Mouse (Mus musculus): ENCODE measurements at regions not wholly inside any gene's neighbourhood (a gene's known extent, or its start where the extent isn't known, plus 50 kb on each side); places are given as distances from the start of the nearest gene placed in this dataset.
A peak's percentile ranks its signal among the peaks of the same experiment; 100 is the strongest.

DNA sequence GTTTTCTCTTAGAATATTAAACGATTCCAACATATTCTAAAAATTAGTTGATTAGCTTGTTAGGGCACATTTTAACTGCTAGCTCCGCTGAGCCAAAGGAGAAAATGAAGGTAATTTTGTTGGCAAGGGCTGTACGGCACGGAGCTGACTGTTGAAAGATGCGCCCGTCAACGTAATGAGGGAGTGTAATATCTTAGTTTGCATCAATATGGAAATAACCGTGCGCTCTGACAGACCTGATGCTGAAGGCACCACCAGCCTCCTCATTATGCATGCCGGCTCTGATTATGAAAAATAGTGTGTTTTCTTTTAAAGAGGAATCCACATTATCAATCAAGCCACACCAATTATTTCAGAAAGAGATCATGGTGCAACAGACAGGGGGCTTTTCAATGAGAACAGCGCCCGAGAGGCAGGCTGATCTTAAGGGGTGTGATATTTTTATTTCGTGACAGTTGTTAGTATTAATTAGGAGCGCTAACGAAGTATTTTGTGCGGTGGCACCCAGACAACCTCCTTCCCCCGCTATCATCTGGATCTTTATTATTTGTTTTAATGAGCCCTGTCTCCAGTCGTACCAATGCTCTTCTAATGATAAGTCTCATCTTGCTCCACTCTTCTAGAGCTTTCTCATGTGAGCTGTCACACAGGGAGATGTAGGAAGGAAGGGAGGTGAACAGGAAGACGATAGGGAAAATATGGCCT is 99.9 kb upstream of the Ctbp2 start:
- no peak for DNase-seq

GRCm38 (mm10) chr7:133212328-133212727 is 88.2 kb upstream of the Ctbp2 start:
- DNase-seq: no peak

DNA sequence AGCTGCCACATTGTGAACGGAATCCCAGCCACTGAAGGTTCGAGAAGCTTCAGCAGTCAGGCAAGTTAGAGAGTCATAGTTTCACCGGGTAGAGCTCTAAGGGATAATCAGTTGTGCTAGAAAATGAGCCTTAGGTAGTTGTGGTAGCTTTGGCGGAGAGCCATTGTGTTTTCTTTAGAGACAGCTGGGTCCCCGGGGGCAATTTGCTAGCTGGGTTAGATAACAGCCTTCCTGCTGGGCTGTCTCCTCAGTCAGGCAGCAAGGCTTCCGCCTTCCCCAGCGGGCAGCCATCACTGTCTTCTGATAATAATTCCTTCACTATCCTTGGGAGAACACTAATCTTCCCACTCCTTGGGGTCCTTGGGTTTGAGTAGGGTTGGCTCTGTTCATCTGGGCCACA is 81.5 kb upstream of the Ctbp2 start:
- DNase-seq: no peak

DNA sequence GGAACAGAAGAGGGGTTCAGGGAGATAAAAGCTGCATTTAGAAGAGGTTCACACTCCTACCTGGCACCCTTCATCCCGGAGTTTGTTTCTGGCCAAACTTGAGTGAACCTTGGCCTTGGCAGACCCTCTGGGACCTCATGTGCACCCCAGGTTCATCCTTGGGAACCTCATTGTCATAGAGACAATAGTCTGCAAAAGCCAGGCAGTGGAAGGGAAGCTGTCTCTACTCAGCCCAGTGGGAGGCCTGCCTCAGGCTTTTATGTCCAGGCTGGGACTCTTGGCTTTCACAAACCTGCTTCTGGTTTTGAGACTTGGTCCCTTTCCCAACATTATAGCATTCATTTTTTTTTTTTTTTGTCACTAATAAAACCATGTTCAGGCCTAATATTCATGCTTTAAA is 80.3 kb upstream of the Ctbp2 start:
- no peak for DNase-seq

DNA sequence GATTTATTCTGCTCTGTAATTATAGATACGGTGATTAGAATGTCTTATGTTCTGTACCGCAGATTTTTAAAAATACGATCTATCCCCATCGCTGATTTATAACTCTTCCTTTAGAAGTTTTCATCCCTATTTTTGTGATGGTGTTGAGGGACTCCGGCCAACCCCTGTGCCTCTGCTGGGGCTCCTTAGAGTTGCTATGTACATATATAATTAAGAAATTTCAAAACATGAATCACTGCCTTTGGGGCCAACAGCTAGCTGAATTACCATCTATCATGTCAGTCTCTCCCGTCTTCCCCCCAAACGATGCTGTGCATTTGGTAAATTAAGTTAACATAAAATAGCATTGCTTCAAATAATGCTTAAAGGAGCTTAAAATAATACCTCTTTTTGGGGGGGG is 79.8 kb upstream of the Ctbp2 start:
- no peak for DNase-seq

DNA sequence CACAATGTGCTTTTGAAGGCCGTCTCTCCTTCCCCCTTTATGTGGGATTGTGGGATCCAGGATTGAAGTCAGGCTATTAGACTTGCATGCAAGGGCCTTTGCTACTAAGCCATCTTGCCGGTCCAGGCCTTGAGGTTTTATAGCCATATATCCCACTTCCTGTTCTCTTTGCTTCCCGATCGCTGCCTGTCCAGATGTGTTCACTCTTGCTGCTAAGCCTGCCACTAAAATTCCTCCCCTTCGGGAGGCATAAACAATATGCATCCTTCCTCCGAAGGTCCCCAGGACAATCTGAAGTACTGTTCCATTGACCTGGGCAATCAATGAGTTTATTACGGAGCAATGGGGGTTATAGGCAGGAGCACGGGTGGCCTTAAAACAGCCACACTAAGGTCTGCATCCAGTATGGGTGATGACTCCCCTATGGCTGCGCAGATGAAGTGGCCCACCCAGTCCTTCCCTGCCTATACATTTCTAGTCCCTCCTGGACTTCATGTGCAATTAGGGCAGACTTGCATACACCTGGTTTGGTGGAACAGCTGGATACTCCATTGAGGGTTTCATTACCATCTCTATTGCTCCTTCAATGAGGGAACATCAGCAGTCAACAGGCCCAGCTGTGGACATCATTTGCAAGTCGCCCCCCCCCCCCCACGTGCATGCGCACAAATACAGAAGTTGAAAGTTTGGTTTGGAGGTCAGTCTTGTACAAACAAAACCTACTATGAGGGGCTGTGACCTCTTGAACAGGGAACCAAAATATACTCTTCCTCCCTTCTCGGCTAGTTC is 78.1 kb upstream of the Ctbp2 start:
- DNase-seq: no peak

DNA sequence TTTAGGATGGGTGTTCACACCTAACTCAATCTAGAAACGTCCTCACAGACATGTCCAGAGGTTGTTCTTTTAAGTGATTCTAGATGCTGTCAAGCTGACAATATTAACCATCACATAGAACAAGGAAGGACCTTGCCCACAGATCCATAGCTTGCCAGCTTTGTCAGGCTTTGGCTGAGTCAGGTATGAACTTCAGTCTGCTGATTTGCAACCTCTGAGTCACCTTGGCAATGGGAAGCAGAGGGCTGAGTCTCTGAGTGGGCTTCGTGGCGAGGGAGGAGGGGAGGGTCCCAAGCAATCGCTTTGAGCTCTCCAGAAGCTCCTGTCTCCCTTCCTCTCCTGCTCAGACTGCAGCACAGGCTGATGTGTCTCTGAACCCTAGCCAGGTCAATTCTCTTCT is 74.9 kb upstream of the Ctbp2 start:
- DNase-seq: no peak

- DNase-seq: no peak
These were observed 65.8 kb upstream of the Ctbp2 start for GRCm38 (mm10) chr7:133189880-133190462.

- DNase-seq: peak; percentile 99
These were observed 61.9 kb upstream of the Ctbp2 start for GRCm38 (mm10) chr7:133185931-133186601.

GRCm38 (mm10) chr7:133184905-133185594 is 60.9 kb upstream of the Ctbp2 start:
- no peak for DNase-seq

GRCm38 (mm10) chr7:133181388-133181787 is 57.2 kb upstream of the Ctbp2 start:
- no peak for DNase-seq

DNA sequence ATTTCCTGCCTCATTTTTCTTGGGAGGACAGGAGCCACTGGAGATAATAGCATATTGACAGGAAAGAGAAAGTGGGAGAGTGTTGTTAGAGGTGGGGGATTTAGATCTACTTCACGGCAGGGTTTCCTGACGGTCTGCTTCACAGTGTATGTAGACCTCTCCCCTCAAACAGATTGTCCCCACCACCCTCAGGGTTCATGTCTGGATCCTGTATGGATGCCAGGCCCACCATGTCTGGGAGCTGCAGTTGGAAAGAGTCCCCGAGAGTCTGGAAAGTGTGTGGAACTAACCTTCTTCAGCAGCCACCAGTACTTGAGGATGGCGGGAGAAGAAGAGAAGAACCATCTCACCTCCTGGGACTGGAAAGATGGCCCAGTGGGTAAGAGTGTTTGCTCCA is 53.0 kb upstream of the Ctbp2 start:
- no peak for DNase-seq

DNA sequence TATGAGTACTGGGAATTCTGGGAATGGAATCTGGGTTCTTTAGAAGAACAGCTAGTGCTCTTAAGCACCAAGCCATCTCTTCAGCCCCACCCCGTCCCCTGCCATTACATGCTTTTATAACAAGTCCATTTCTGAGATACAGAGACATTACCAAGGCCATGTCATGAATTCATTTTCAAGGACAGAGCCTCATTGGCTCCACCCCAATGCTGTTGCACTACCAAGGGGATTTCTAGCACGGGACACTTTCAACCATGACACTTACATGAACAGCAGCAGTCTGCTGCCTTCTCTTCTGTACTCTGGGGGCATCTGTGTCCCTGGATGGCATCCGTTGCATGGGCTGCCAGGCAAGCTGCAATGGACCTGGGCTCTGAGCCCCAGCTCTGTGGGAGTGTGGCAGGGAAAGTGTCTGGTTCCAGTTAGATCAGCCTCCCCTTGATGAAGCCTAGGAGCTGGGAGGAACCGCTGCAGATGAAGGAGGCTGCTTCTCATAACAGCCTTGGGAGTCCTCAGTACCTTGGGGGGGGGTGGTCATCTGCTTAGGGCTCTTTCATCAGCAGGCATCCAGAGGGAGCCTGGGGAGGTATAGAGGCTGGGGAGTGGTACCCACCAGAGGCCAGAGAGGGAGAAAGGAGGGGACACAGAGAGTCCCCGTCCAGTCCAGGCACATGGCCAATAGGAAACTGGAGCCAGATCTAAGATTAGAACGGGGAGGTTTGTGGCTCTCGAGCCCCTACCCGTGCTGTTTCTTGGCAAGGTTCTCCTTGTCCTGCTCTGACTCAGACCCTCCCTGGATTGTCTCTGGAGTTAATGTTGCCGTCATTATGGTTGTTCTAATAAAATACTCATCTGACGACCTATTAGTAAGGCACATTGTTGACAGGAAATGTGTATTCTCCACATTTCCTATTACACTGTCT is 52.4 kb upstream of the Ctbp2 start:
- DNase-seq: peak; percentile 96

All from heart, adult 11 months (tissue).